Mouse (Mus musculus): ENCODE results near the gene Ints6.
"Not testable (repeated sequence)": the region's sequence is repeated elsewhere in the genome, so short reads cannot be mapped to it uniquely, and the experiment has no call there.

Gene Ints6

DNA sequence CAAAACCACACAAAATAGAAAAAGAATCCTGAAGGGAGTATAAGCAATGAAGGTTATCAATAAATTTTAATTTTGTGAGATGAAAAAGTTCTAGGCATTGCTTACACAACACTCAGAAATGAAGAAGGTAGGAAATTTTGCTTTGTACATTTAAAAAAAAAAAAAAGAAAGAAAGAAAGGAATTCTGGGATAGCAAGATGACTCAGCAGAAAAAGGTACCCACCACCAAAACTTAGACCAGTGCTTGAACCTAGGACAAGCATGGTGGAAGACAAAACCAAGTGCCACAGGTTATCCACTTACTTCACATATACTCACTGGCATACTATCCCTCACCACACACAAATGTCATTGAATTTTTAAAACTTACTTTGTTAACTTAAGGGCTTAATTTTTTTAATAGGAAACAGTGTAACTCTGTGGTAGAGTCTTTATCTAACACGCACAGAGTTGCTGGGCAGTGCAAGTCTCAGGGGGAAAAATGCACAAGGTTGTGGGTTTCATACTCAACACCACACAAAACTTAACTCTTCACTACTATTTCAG lies 5.8 kb downstream of the Ints6 start:
- in situ Hi-C loops (cut with MboI, MseI), result no loop called here

DNA sequence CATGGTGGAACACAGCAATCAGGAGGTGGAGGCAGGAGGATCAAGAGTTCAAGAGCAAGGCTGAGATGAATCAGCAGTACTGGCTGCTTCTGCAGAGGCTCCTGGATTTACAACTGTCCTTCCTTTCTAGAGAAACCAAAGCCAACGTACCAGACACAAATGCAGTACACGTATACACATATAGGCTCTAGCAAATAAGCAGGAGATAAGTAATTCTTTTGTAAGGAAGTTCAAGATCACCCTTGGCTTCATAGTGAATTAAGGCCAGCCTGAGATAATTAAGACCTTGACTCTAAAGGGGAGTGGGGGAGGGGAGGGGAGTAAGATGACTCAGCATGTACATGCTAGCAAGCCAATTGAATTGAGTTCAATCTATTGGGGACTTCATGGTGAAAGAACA lies 9.5 kb downstream of the Ints6 start:
- in situ Hi-C loops (cut with MboI, MseI), result no loop called here

DNA sequence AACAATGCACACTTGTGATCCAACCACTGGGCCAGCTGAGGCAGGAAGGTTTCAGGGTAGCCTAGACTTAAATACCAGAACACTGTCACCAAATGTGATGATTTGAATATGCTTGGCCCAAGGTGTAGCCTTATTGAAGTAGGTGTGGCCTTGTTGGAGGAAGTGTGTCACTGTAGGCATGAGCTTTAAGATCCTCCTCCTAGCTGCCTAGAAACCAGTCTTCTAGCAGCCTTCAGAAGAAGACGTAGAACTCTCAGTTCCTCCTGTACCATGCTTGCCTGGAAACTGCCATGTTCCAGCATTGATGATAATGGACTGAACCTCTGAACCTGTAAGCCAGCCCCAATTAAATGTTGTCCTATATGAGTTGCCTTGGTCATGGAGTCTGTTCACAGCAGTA lies 25.3 kb downstream of the Ints6 start:
- in situ Hi-C loops (cut with MboI, MseI), result no loop called here

- in situ Hi-C loops (cut with MboI, MseI), result no loop called here
These were observed 27.3 kb downstream of the Ints6 start for GRCm38 (mm10) chr14:62733666-62734065.

DNA sequence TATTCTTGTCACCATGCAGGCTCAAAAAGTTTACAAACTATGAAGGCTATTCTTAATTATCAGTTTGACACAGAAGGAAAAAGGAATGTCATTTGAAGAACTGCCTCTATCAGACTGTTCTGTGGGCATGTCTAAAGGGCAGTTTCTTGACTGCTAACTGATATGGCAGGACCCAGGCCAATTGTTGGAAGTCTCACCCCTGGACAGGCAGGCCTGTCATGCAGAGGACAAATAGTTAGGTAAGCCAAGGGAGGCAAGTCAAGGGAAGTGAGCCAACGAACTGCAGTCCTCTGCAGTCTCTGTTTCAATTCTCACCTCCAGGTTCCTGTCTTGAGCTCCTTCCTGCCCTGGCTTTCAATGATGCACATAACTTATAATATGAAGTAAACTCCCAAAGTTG lies 29.1 kb downstream of the Ints6 start:
- in situ Hi-C loops (cut with MboI, MseI), result no loop called here

GRCm38 (mm10) chr14:62724560-62724959 lies 36.4 kb downstream of the Ints6 start:
- in situ Hi-C loops (cut with MboI, MseI), result no loop called here

DNA sequence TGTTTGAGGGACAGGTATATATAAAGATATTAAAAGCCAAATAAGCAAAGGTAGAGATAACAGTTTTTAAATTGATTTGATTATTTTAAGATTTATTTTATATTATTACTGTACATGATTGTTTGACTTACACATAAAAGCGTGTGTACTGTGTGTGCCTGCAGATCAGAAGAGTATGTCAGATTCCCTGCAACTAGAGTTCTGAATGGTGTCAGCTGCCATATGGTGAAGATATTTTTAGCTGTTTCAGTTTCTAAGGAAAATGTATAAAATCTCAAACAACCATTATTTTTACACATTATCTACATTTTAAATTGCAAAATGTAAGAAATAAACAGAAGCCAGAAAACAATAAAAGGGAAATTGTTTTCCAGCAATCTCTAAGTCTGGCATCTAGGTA lies 39.3 kb downstream of the Ints6 start:
- in situ Hi-C loops (cut with MboI, MseI), result no loop called here

GRCm38 (mm10) chr14:62718161-62718560 lies 42.8 kb downstream of the Ints6 start:
- in situ Hi-C loops (cut with MboI, MseI), result no loop called here

- in situ Hi-C loops (cut with MboI, MseI), result no loop called here
These were observed 87.3 kb downstream of the Ints6 start for GRCm38 (mm10) chr14:62673646-62674045.

GRCm38 (mm10) chr14:62664976-62665673 lies 95.8 kb downstream of the Ints6 start:
- in situ Hi-C loops (cut with MboI, MseI), result no loop called here

GRCm38 (mm10) chr14:62663367-62663766 lies 97.6 kb downstream of the Ints6 start, which contains the start of gene Serpine3:
Gene Serpine3 (plus strand): TSS chr14:62663667.
- in situ Hi-C loops (cut with MboI, MseI), result no loop called here

- in situ Hi-C loops (cut with MboI, MseI), result no loop called here
These were observed 98.6 kb downstream of the Ints6 start for GRCm38 (mm10) chr14:62662381-62662780.

DNA sequence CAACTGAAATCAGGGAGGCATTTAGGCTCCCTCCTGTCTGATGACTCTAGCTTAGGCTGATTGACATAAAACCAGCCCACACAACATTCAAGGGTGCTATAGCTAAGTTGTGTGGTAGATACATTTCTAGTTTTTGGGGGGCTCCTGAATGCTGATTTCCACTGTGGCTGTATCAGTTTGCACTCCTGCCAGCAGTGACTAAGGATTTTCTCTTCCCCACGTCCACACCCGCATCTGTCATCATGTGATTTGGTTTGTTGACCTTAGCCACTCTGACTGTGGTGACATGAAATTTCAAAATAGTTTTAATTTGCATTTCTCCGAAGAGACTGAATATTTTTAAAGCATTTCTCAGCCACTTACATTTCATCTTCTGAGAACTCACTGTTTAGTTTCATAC lies 103.5 kb downstream of the Ints6 start:
- in situ Hi-C loops (cut with MboI, MseI), result no loop called here

DNA sequence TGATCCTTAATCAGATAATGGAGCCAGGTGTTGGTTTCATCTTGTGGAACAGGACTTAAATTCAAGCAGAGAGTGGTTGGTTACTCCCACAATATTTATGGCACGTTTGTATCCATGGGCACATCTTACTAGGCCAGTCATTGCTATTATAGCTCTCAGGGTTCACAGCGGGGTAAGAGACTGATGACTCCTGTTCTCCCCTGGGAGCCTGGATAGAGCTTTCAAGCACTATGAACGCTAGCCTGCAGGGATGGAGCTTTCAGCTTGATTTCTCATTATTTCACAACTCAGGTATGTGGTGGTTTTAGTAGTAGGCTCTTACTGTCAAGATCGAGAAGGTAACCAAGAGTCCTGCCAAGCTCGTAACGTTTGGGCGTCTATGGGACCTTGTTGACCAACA lies 105.0 kb downstream of the Ints6 start:
- in situ Hi-C loops (cut with MboI, MseI), result no loop called here

- in situ Hi-C loops (cut with MboI, MseI), result no loop called here
These were observed 109.2 kb downstream of the Ints6 start for GRCm38 (mm10) chr14:62651771-62652170.

DNA sequence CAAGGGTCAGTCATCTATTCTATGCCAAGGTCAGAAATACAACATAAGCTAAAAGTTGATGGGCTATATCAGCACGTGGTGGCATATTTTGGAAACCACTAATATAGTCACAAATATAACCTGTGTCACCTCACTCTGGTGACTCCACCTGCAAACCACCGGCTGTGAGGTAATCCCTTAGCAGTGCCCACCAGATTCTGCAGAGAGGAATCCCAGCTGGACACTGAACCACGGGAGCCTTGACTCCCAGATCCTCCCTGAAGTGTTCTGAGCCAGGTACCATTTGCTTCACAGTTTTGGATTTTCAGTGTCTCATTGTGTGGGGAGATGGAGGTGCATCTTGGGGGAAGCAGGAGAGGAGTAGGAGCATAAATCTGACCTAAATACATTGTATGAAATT lies 110.6 kb downstream of the Ints6 start:
- in situ Hi-C loops (cut with MboI, MseI), result no loop called here

GRCm38 (mm10) chr14:62648405-62648804 lies 112.6 kb downstream of the Ints6 start:
- in situ Hi-C loops (cut with MboI, MseI), result no loop called here

DNA sequence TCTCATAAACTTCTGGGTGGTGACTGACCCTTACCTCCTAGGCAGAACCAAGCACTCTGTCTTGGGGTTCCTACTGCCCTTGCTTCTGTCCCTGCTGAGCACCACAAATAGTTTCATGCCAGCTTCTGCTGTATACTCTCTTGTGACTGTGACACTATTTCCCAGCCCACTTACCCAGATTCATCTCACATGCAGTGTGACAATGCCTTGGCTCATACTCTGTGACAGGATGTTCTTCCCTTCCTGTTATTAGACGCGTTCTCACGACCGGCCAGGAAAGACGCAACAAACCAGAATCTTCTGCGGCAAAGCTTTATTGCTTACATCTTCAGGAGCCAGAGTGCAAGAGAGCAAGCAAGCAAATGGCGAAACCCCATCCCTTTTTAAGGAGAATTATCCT lies 118.6 kb downstream of the Ints6 start:
- in situ Hi-C loops (cut with MboI, MseI), result not testable (repeated sequence)

DNA sequence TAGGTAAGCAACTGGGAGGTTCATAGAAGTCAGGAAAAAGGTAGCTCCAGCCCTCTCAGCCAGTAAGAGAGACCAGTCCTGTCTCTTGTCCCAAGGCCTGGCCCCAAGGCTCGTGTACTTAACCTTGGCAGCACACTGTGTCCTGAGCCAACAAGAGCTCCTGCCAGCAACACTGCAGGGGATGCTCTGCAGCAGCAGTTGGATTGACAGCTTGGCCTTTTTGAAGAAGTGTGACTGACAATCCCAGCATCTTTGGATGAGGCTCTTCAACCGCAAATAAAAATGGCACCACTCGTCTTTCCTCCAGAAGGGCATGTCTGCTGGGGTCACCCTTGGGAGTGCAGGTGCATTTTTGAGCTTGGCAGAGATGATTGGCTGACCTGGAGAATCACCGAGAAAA lies 120.6 kb downstream of the Ints6 start:
- in situ Hi-C loops (cut with MboI, MseI), result no loop called here

GRCm38 (mm10) chr14:62639551-62639950 lies 121.4 kb downstream of the Ints6 start:
- in situ Hi-C loops (cut with MboI, MseI), result no loop called here

GRCm38 (mm10) chr14:62639111-62639510 lies 121.9 kb downstream of the Ints6 start:
- in situ Hi-C loops (cut with MboI, MseI), result no loop called here

GRCm38 (mm10) chr14:62638345-62638702 lies 122.6 kb downstream of the Ints6 start:
- in situ Hi-C loops (cut with MboI, MseI), result no loop called here

DNA sequence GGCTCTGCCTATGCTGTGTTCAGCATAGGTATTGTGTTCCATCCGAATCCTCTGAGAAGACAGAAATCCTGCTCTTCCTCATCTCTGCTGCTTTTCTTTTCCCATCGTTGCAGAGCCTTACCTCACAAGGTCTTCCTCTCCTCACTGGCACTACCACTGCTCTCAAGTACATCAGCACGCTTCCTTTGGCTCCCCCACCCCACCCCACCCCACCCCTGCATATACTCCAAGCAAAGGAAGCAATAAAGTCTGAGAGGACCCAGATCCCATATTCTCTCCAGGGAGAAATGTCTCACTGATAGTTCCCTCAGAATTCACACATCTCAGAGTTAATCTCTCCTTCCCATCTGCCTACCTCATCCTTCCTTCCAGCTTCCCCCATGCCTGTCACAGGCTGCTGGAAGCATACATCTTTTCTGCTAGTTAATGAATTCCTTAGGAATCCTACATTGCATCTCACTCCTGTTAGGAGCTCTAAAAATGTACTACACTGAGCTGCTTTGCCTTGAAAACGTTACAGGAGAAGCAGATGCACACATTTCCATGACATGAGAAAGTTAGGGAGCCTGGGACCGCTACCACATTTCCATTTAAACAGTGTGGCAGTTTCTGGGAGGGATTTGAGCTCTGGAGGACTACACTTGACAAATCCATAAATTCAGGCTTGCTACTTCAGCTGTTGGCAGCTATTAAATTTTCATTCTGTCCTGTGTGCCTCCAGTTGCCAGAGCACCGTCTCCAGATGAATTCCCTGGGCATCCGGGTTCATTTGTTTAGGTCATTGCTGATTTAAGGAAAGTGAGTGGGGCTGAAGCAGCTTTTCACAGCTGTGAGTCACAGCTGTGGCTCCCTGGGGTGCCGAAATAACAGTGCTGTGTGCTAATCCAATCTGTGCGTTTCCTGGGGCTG lies 123.3 kb downstream of the Ints6 start:
- in situ Hi-C loops (cut with MboI, MseI), result no loop called here
